Mouse (Mus musculus) erythroblast, adult 5-6 weeks (primary cell): ENCODE measurements around the gene Znhit1. TPM values are rescaled to one million over a fixed set of nuclear protein-coding genes. Genes with fewer than 3 reads are reported as not detected.
"Not testable (repeated sequence)": the region's sequence is repeated elsewhere in the genome, so short reads cannot be mapped to it uniquely, and the experiment has no call there.

ENCODE experiments used
- ATAC-seq: replicated peaks from 2 replicates; pipeline ENCODE4 v1.8.0; 2016; ENCODE audit warnings: moderate number of reproducible peaks, mild to moderate bottlenecking, moderate TSS enrichment, inconsistent platforms; ENCODE audit not compliant: poor library complexity, low FRiP score, severe bottlenecking
- total RNA-seq, 2 experiments: library from RNA; stranded (forward) in 1 of 2; stranded (reverse) in 1 of 2; fragments of 150-400 nt in 1 of 2; fragments of 200-764, 138-1000 nt in 1 of 2; gene quantifications; 2 replicates each; pipeline versions ENCODE4 v1.2.3 to v1.2.4; 2015 to 2017; ENCODE audit warnings: low replicate concordance in 2 of 2

The Znhit1 gene
- total RNA-seq, 2 experiments from 2014 or later = 17.7 to 24.4 TPM

- ATAC-seq = no peak
Measured at GRCm38 (mm10) chr5:136958991-136959605, 28.7 kb downstream of the Znhit1 start.

- no peak for ATAC-seq
Measured at GRCm38 (mm10) chr5:136957250-136957649, 30.6 kb downstream of the Znhit1 start.

GRCm38 (mm10) chr5:136955622-136956021 is 32.2 kb downstream of the Znhit1 start:
- ATAC-seq = no peak

GRCm38 (mm10) chr5:136953440-136953951 is 34.3 kb downstream of the Znhit1 start:
- ATAC-seq = 0 out of 2 replicates have a peak, but pooled peaks have one; percentile 29

- ATAC-seq = peak; percentile 99
Measured at GRCm38 (mm10) chr5:136953015-136953414, 34.8 kb downstream of the Znhit1 start, which contains the start of gene Fis1. Gene Fis1, plus strand, starts transcription at chr5:136953275.

- no peak for ATAC-seq
Measured at GRCm38 (mm10) chr5:136952153-136952552, 35.7 kb downstream of the Znhit1 start.

- ATAC-seq = no peak
Measured at GRCm38 (mm10) chr5:136950521-136950920, 37.3 kb downstream of the Znhit1 start.

GRCm38 (mm10) chr5:136949551-136950336 is 38.1 kb downstream of the Znhit1 start:
- not testable (repeated sequence) for ATAC-seq

- ATAC-seq = no peak
Measured at GRCm38 (mm10) chr5:136947874-136948273, 39.9 kb downstream of the Znhit1 start.

GRCm38 (mm10) chr5:136945084-136945483 is 42.7 kb downstream of the Znhit1 start:
- ATAC-seq = no peak

GRCm38 (mm10) chr5:136943382-136943781 is 44.4 kb downstream of the Znhit1 start:
- no peak for ATAC-seq

GRCm38 (mm10) chr5:136942781-136943180 is 45.0 kb downstream of the Znhit1 start:
- ATAC-seq = no peak

GRCm38 (mm10) chr5:136940845-136941560 is 46.8 kb downstream of the Znhit1 start:
- ATAC-seq = no peak

- ATAC-seq = not testable (repeated sequence)
Measured at GRCm38 (mm10) chr5:136940029-136940428, 47.8 kb downstream of the Znhit1 start.

- ATAC-seq = no peak
Measured at GRCm38 (mm10) chr5:136939284-136939683, 48.5 kb downstream of the Znhit1 start.

- ATAC-seq = no peak
Measured at GRCm38 (mm10) chr5:136937621-136938020, 50.2 kb downstream of the Znhit1 start.

- no peak for ATAC-seq
Measured at GRCm38 (mm10) chr5:136936750-136937149, 51.1 kb downstream of the Znhit1 start.

GRCm38 (mm10) chr5:136935905-136936695 is 51.7 kb downstream of the Znhit1 start:
- ATAC-seq = no peak

- no peak for ATAC-seq
Measured at GRCm38 (mm10) chr5:136933930-136934329, 53.9 kb downstream of the Znhit1 start.

- no peak for ATAC-seq
Measured at GRCm38 (mm10) chr5:136932956-136933355, 54.9 kb downstream of the Znhit1 start.
